ENCODE assay signal across 34 mouse cellular contexts in genomic region chr4:86561061-86561460, GRCm38 (mm10). TPM values are rescaled to one million over a fixed set of nuclear protein-coding genes. Genes with fewer than 3 reads are reported as not detected.
"Had no signal": no experiment of that assay in that cellular context is flagged by ENCODE, and none has a peak within 500 bp of the region (broad histone marks: within the 10 kb centered on the region; RNA-seq: fewer than 3 reads in every experiment).

No protein-coding gene starts in this region.

- H3K36me3 ChIP-seq: embryonic facial prominence, embryonic 10.5 days; embryonic facial prominence, embryonic 12.5 days; embryonic facial prominence, embryonic 13.5 days; embryonic facial prominence, embryonic 15.5 days; forebrain, embryonic 10.5 days; forebrain, embryonic 12.5 days; forebrain, embryonic 15.5 days had no signal

- H3K4me1 ChIP-seq: embryonic facial prominence, embryonic 10.5 days; embryonic facial prominence, embryonic 12.5 days; embryonic facial prominence, embryonic 13.5 days; embryonic facial prominence, embryonic 15.5 days; forebrain, embryonic 10.5 days; forebrain, embryonic 12.5 days; forebrain, embryonic 13.5 days; forebrain, embryonic 15.5 days had no signal

- H3K4me3 ChIP-seq: embryonic facial prominence, embryonic 10.5 days; embryonic facial prominence, embryonic 12.5 days; embryonic facial prominence, embryonic 13.5 days; embryonic facial prominence, embryonic 15.5 days; erythroblast, embryonic 14.5 days; forebrain, embryonic 10.5 days; forebrain, embryonic 12.5 days; forebrain, embryonic 13.5 days; forebrain, embryonic 15.5 days; gastrocnemius, adult 2 months; heart, adult 2 months had no signal

- H3K27ac ChIP-seq: embryonic facial prominence, embryonic 10.5 days; embryonic facial prominence, embryonic 12.5 days; embryonic facial prominence, embryonic 13.5 days; embryonic facial prominence, embryonic 15.5 days; forebrain, embryonic 10.5 days; forebrain, embryonic 12.5 days; forebrain, embryonic 13.5 days; forebrain, embryonic 15.5 days; gastrocnemius, adult 2 months; heart, adult 2 months had no signal

- DNase-seq: cerebellum, adult 2 months; cerebellum, adult 8-10 months; cerebellum, adult 9-10 months; cerebellum, adult 9-11 months; cerebellum, postnatal 10 days; cerebellum, postnatal 14 days; cerebellum, postnatal 25 days; cerebellum, postnatal 36 days; embryo, embryonic 11 days; forebrain, postnatal 0 days; gastrocnemius, adult 2 months; gastrocnemius, postnatal 10 days; gastrocnemius, postnatal 14 days; gastrocnemius, postnatal 25 days; gastrocnemius, postnatal 36 days; heart, adult 18-20 months; heart, adult 2 months had no signal

- H3K27me3 ChIP-seq: embryonic facial prominence, embryonic 12.5 days; embryonic facial prominence, embryonic 13.5 days; embryonic facial prominence, embryonic 15.5 days; forebrain, embryonic 12.5 days; forebrain, embryonic 13.5 days; forebrain, embryonic 15.5 days had no signal

RNA-seq across cellular contexts. Expression of gene Saxo1, which starts 2.9 kb away (rescaled TPM):
- total RNA-seq: common myeloid progenitor, adult 5-6 weeks; forebrain, postnatal 0 days; gastrocnemius, adult 18-20 months; gastrocnemius, adult 2 months; gastrocnemius, adult 8-10 months; gastrocnemius, postnatal 10 days; gastrocnemius, postnatal 25 days; gastrocnemius, postnatal 36 days; granulocyte monocyte progenitor cell, adult 5-6 weeks; heart, adult 18-20 months; heart, adult 2 months had no signal
- polyA plus RNA-seq: cerebellum, adult 2 months; embryonic facial prominence, embryonic 10.5 days; embryonic facial prominence, embryonic 11.5 days; embryonic facial prominence, embryonic 12.5 days; embryonic facial prominence, embryonic 15.5 days; erythroblast, embryonic 14.5 days; forebrain, embryonic 10.5 days; forebrain, embryonic 11.5 days; forebrain, embryonic 12.5 days; forebrain, embryonic 13.5 days; forebrain, embryonic 14.5 days; forebrain, embryonic 15.5 days; forebrain, embryonic 16.5 days; forebrain, postnatal 0 days had no signal
